Mouse (Mus musculus): ENCODE measurements at regions not wholly inside any gene's neighbourhood (a gene's known extent, or its start where the extent isn't known, plus 50 kb on each side); places are given as distances from the start of the nearest gene placed in this dataset.

GRCm38 (mm10) chr14:105416964-105417363 lies 158.6 kb downstream of the Ndfip2 start:
- no peak for TF ChIP-seq FLI1 (IDR thresholded peaks at IDR 0.05; ENCODE audit: low read length)
- no peak for TF ChIP-seq GATA1 (IDR thresholded peaks at IDR 0.05; ENCODE audit: borderline replicate concordance, low read length)

Measured in megakaryocyte, embryonic 14.5 days (primary cell).